Mouse (Mus musculus) embryonic stem cell, embryonic (primary cell): ENCODE results near the gene Myoz1.

ENCODE experiments used
- CTCF ChIA-PET, 4 experiments: fragments of 300-600 bp in 2 of 4; fragments of 350-600 bp in 2 of 4; sonication (Branson Sonifier 250); formaldehyde crosslinking; loops; one replicate each; lab custom pipeline; 2022; ENCODE audit warnings: inconsistent platforms in 2 of 4; lab: Charles Lee
- POLR2A ChIA-PET, 4 experiments: fragments of 300-600 bp in 2 of 4; fragments of 350-600 bp in 2 of 4; sonication (Branson Sonifier 250); formaldehyde crosslinking; loops; one replicate each; lab custom pipeline; 2022; ENCODE audit warnings: antibody characterized with exemption in 4 of 4, inconsistent platforms in 1 of 4; lab: Charles Lee

Myoz1 gene

DNA sequence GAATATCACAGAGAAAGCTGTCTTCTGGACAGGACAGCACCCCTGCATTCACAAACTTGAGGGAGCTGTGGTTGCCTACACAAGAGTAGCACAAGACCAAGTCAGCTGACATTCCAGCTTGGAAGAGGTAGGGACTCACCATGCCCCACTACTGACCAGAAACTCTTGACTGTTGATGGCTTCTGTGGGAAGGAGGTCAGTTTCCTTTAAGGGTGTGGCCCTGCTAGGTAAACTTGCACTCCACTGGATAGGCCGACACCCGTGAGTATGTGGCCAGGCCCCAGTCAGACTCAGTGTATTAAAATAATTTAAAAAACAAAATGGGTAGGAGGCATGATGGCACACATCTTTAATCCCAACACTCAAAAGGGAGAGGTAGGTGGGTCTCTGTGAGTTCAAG lies 20.8 kb downstream of the Myoz1 start:
- ChIA-PET POLR2A (interaction anchor here in 2 of 4 experiments (0.6 to 2.0 kb wide), 9 partner anchors 9 to 241 kb away, joined by 3 to 10 read pairs (median 4); partner anchors contain the start of genes Anxa7 (in 1 of the 2) and Sec24c (in 1 of the 2)), CTCF (interaction anchor here in 2 of 4 experiments (1.1 kb wide), 2 partner anchors 59 kb away, joined by 3 to 5 read pairs; no protein-coding TSS in a partner anchor)

DNA sequence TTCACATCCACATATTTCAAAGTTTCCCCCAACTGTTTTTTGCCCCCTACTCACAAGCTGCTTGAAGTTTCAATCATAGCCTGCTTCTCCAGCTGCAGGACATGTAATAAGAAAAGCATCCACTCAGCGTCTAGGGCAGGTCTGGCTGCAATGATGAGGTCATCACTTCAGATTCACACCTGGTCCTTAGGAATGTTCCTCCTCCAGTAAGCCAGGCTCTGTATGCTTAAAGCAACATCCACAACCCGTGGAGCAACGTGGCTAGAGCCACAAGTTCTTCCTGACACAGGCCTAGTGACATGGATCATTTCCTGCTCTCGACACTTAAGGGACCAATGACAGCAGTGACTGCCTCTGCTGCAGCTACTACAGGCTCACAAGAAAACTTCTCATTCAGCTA lies 25.1 kb downstream of the Myoz1 start:
- CTCF ChIA-PET = interaction anchor here in 1 of 4 experiments (0.6 kb wide), 1 partner anchor 106 kb away, joined by 5 read pairs; no protein-coding TSS in a partner anchor
- POLR2A ChIA-PET = interaction anchor here in 3 of 4 experiments (0.6 to 4.3 kb wide), 8 partner anchors 9 to 85 kb away, joined by 3 to 24 read pairs (median 3); partner anchors contain the start of genes Usp54 (in 3 of the 3), Ppp3cb (in 1 of the 3) and Sec24c (in 1 of the 3)

DNA sequence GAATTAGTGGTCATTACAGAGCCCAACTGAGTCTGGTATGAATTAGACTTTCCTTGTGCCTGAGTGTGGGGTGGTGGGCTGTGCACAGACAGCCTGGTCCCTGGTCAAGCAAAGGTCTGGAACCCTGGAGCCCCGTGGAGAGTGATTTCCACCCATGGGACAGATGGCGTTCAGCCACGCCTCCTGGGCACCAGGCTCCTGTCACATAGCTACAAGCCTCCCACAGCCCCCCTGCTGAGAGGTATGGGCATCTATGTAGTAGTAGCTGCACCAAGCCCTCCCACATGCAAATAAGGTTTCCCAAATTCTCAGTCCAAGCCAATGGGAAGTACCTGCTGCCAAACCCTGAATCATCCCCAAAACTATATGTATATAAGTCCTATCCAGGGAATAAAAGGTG lies 29.4 kb downstream of the Myoz1 start:
- ChIA-PET CTCF (no interaction called here), POLR2A (interaction anchor here in 2 of 4 experiments (0.8 to 5.6 kb wide), 8 partner anchors 8 to 302 kb away, joined by 3 to 21 read pairs (median 4); partner anchors contain the start of genes Usp54 (in 2 of the 2) and Vcl (in 1 of the 2))

DNA sequence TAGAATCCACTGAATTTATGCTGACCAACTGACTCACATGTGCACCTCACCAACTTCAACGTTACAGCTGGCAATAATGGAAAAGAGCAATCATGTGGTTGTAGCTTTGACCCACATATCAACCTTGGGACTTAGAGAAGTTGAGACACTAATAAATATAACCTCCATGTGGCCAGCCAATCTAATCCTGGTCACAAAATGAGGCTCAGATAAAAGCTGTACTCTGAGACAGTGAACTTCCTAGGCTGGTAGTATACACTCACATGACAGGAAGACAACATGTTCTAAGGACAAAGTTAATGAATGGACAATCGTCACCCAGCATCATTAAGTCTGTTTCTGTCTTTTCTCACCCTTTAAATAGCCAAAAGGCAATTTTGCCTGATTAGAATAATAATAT lies 29.9 kb downstream of the Myoz1 start:
- CTCF ChIA-PET = no interaction called here
- POLR2A ChIA-PET = interaction anchor here in 2 of 4 experiments (0.8 to 5.6 kb wide), 7 partner anchors 9 to 303 kb away, joined by 3 to 21 read pairs (median 4); partner anchors contain the start of genes Usp54 (in 2 of the 2) and Vcl (in 1 of the 2)

DNA sequence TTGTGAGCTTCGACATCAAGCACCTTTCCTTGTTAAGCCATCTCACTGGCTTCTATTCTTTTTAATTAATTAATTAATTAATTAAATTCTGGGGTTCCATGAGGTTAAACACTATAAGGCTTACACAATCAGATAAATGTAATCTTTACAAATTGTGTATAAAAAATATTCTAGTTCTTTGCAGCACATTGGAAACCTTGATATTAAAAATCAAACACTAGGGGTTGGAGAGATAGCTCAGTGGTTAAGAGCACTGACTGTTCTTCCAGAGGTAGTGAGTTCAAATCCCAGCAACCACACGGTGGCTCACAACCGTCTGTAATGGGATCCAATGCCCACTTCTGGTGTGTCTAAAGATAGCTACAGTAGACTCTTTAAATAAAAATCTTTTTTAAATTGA lies 33.4 kb downstream of the Myoz1 start:
- CTCF ChIA-PET = interaction anchor here in 2 of 4 experiments (0.6 to 0.9 kb wide), 2 partner anchors 13 to 46 kb away, joined by 3 to 6 read pairs; no protein-coding TSS in a partner anchor
- POLR2A ChIA-PET = interaction anchor here in 2 of 4 experiments (0.7 to 5.6 kb wide), 2 partner anchors 17 to 30 kb away, joined by 4 to 21 read pairs; partner anchors contain the start of gene Usp54 (in 1 of the 2)

DNA sequence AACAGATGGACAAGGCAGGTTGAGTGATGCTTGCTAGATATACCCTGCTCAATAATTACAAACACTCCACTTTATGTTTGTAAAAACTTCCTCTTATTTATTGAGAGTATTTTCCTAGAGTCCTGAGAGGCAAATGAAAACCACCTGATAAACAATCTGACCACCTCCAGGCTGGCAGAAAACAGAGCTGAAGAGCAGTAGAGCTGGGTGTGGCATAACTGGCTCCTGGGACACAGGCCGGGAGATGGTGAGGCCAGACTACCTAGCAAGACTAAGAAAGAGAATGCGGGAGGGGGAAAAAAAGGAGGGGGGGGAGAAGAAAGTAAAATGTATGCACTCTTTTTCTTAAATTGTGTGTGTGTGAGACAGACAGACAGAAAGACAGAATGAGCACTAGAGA lies 33.9 kb downstream of the Myoz1 start:
- ChIA-PET CTCF (interaction anchor here in 2 of 4 experiments (0.7 to 0.9 kb wide), 2 partner anchors 31 to 46 kb away, joined by 3 to 5 read pairs; no protein-coding TSS in a partner anchor), POLR2A (interaction anchor here in 2 of 4 experiments (0.5 to 5.6 kb wide), 3 partner anchors 17 to 175 kb away, joined by 3 to 21 read pairs (median 3); partner anchors contain the start of gene Usp54 (in 1 of the 2))

DNA sequence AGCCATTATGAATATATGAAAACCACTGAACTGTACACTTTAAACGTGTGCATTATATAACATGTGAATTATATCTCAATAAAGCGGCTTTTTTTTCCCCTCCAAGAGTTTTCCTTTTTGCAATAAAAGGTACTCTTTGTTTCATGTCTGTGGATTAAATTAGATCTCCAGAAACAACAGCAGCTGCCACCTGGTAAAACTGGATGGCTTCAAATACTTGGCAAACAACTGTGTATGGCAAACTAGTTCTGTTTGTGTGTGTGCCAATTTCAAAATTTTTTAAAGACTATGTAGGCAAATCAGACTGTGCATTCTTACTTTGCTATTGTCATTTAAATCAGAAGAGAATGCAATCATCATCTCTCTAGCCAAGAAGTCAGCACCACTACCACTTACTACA lies 34.4 kb downstream of the Myoz1 start:
- ChIA-PET POLR2A (interaction anchor here in 2 of 4 experiments (0.5 to 5.6 kb wide), 3 partner anchors 18 to 175 kb away, joined by 3 to 21 read pairs (median 3); partner anchors contain the start of gene Usp54 (in 1 of the 2)), CTCF (interaction anchor here in 2 of 4 experiments (0.7 to 0.9 kb wide), 2 partner anchors 31 to 45 kb away, joined by 3 to 5 read pairs; no protein-coding TSS in a partner anchor)

DNA sequence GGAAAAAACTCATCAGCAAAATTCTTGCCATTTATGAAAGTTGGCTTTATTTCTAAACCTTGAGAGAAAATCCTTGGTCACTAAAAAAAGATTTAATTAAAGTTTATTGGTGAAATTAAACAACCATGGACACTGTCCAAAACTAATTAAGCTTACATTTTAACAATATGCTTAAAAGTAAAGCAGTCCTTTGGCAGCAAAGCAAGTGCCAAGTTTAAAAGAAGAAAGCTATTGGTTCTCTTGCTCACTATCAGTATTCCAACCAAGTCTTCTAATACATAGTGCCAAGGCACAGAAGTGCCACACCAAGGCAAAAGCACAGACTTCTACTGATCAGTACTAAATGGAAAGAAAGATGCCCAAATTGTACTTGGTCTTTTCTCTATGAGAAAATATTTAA lies 37.2 kb downstream of the Myoz1 start:
- CTCF ChIA-PET = interaction anchor here in 1 of 4 experiments (0.6 kb wide), 1 partner anchor 336 kb away, joined by 3 read pairs; no protein-coding TSS in a partner anchor
- POLR2A ChIA-PET = interaction anchor here in 1 of 4 experiments (0.6 to 2.3 kb wide), 7 partner anchors 8 to 41 kb away, joined by 3 to 14 read pairs (median 4); partner anchors contain the start of genes Myoz1 and Usp54

DNA sequence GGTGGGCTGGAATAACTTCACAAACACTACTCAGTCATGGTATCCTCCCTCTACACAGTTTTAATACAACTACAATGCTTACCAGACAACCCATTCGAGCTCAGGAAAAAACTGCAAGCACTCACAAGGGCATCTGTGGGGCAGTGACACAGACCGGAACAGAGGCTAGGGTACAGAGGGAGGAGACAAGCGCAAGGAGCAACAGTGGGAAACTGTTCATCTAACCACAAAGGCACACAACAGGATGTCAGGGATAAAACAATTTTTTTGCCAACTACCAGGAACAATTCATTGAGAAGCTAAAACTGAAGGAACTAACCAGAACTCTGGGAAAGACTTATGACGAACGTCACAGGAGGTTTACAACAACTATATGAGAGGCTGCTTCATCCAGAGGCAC lies 38.1 kb downstream of the Myoz1 start:
- ChIA-PET CTCF (no interaction called here), POLR2A (interaction anchor here in 1 of 4 experiments (0.9 to 2.3 kb wide), 9 partner anchors 9 to 42 kb away, joined by 3 to 14 read pairs (median 4); partner anchors contain the start of genes Myoz1 and Usp54)

DNA sequence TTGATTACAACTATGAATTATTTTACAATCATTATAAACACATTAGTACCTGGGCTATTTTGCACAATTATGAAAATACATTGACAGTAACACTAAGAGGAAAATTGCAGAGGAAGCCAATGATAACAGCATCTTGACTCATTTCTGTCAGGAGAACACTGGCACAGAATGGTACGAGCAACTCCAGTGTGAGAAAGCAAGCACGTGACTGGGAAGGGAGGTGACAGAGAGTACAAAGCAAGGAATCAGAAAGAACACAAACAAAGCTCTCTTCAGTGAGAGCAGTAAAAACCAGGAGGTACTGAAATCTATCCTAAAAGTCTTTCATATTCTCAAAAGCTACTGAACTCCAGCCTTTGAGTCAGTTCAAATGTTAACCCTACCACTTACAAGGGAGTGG lies 39.9 kb downstream of the Myoz1 start:
- CTCF ChIA-PET = no interaction called here
- POLR2A ChIA-PET = interaction anchor here in 2 of 4 experiments (0.7 to 1.7 kb wide), 5 partner anchors 9 to 25 kb away, joined by 3 to 7 read pairs (median 4); partner anchors contain the start of gene Usp54 (in 2 of the 2)

DNA sequence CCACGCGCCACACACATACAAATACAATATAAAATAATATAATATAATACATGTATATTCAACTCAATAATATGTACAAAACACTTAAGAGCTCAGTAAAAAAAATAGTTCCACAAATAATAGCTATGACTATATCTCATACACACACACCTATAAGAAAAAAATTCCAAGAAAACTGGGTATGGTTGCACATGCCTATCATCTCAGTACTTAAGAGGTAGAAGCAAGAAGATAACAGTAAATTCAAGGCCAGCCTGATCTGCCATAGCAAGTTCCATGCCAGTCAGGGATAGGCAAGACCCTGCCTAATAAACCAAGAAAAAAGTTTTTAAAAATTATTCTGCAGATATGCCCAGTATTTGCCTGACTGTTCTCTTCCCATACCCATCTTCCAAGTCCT lies 41.3 kb downstream of the Myoz1 start:
- ChIA-PET POLR2A (interaction anchor here in 1 of 4 experiments (1.0 to 2.2 kb wide), 3 partner anchors 11 to 76 kb away, joined by 3 to 7 read pairs (median 3); no protein-coding TSS in a partner anchor), CTCF (interaction anchor here in 1 of 4 experiments (1.0 kb wide), 1 partner anchor 46 kb away, joined by 3 read pairs; no protein-coding TSS in a partner anchor)

DNA sequence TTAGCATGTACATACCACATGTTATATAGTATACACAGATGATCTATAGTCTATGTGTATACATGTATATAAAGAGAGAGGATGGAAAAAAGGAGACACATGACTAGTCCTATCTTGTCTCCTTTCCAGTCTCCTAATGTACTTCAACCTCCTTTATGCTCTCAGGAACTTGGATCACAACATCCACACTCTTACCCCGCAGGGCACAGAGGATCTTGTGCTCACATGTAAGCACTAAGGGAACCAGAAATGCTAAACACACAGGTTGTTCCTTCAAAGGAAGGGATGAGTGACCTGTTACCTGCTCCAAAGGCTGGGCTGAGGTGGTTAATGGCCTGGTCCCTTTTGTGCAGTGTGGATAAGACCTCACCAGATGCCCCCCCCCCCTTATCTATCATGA lies 43.5 kb downstream of the Myoz1 start:
- CTCF ChIA-PET = interaction anchor here in 1 of 4 experiments (0.7 kb wide), 1 partner anchor 64 kb away, joined by 4 read pairs; no protein-coding TSS in a partner anchor
- POLR2A ChIA-PET = interaction anchor here in 2 of 4 experiments (0.6 to 1.2 kb wide), 4 partner anchors 28 to 701 kb away, joined by 3 to 6 read pairs (median 4); partner anchors contain the start of genes Sec24c (in 1 of the 2) and Usp54 (in 1 of the 2)

DNA sequence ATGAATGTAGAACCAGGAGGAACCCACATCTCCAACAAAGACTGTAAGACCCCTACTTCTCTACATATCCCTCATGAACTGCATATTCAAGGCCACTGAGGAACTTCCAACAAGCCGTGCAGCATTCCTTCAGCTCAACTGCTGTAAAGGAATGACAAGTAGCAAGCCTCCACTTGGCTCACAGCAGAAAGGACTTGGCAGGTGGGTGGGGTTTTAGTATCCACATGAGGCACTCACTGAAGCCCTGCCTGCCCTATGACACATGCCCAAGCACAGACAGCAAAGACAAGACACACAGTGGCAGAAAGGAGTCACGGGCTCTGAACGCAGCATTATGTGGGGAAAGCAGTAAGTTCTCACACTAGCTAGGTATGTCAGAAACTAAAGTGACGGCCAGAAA lies 46.2 kb downstream of the Myoz1 start:
- CTCF ChIA-PET = interaction anchor here in 2 of 4 experiments (0.6 to 0.8 kb wide), 2 partner anchors 13 to 18 kb away, joined by 3 to 6 read pairs; no protein-coding TSS in a partner anchor
- POLR2A ChIA-PET = interaction anchor here in 2 of 4 experiments (0.6 to 2.8 kb wide), 7 partner anchors 31 to 131 kb away, joined by 3 to 9 read pairs (median 4); partner anchors contain the start of genes Anxa7 (in 1 of the 2), Sec24c (in 1 of the 2) and Usp54 (in 1 of the 2)

DNA sequence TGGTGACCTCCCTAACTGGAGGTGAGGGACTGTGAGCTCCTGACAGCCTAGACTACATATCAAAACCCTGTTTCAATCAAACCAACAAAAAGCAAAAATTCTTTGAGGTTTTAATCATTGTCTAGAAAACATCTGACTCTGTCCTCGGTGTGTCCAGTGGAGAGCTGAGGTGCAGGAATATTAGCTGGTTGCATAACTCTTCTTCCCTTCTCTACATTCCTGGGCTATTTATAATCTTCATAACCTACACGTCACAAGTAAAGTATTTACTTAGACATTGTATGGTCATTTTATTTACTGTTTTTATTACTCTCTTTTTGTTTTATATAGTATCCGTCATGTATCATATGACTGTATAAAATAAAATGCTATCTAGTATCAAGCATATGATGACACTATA lies 46.8 kb downstream of the Myoz1 start:
- ChIA-PET CTCF (interaction anchor here in 1 of 4 experiments (0.8 kb wide), 1 partner anchor 18 kb away, joined by 3 read pairs; no protein-coding TSS in a partner anchor), POLR2A (interaction anchor here in 3 of 4 experiments (0.7 to 2.8 kb wide), 5 partner anchors 31 to 130 kb away, joined by 3 to 9 read pairs (median 4); partner anchors contain the start of genes Anxa7 (in 1 of the 3), Sec24c (in 1 of the 3) and Usp54 (in 1 of the 3))

DNA sequence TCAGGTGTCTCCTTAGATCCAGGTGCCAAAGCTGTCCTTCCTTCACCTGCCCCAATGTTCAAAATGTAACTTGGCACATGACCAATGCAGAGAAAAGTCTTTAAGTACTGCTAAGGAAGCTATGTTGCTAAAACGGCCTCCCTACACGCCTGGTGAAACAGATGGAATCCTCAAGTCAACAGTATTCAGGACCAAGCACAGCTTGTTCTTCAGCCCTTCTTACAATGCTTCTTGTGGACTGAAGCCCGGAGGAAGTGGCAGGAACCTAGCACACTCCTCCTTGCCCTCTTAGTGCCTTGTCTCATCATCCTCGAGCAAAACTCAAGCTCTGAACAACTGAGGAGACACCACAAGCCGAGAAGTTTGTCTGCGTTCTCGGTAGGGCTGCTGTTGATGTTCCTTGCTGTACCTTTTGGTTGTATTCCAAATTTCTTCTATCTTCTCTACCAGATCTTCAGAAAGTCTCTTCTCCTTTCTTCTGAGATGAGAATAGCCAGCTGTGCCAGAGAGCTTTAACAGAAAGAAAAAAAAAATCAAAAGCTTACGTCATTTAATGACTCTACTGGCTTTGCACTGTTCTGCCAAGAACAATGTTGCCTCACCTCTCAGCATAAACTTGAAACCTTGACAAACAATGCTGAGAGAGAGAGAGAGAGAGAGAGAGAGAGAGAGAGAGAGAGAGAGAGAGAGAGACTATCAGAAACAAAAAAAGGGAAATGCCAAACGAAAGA lies 48.8 kb downstream of the Myoz1 start:
- ChIA-PET CTCF (interaction anchor here in 2 of 4 experiments (0.5 to 0.7 kb wide), 5 partner anchors 43 to 289 kb away, joined by 3 to 11 read pairs (median 3); no protein-coding TSS in a partner anchor), POLR2A (interaction anchor here in 2 of 4 experiments (0.7 to 2.8 kb wide), 9 partner anchors 9 to 128 kb away, joined by 3 to 10 read pairs (median 6); partner anchors contain the start of genes Anxa7 (in 1 of the 2) and Usp54 (in 1 of the 2))

DNA sequence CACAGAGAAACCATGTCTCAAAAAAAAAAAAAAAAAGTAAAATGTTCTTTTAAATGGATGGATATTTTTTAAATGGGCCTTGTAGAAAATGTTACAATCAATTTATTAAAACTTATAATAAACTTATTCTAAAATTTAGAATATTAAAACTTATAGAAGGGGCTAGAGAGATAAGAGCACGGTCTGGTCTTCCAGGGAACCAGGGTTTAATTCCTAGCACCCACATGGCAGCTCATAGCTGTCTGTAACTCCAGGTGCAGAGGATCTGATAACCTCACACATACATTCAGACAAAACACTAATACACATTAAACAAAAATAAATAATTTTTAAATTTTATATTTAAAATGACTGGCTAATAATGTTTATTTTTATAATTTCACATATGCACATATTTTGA lies 55.1 kb downstream of the Myoz1 start:
- ChIA-PET POLR2A (interaction anchor here in 1 of 4 experiments (0.6 to 1.4 kb wide), 4 partner anchors 38 to 193 kb away, joined by 3 to 4 read pairs (median 4); partner anchors contain the start of genes Camk2g and Ppp3cb), CTCF (no interaction called here)

DNA sequence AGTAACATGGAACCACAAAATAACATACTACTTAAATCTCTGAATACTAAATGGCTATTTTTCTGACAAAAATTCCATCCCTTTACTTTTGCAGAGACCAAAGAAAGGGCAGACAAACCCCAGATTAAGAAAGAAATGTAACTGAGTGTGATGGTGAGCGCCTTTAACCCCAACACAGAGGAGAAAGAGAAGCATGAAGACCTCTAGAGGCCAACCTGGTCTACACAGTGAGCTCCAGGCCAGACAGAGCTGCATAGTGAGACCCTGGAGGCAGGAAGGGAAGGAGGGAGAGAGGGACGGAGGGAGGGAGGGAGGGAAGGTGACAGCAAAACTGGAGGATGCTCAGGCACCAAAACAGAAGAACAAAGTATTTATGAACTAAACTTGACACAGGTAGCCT lies 56.1 kb downstream of the Myoz1 start:
- POLR2A ChIA-PET = interaction anchor here in 1 of 4 experiments (1.4 kb wide), 1 partner anchor 58 kb away, joined by 4 read pairs; no protein-coding TSS in a partner anchor
- CTCF ChIA-PET = no interaction called here
